Mouse (Mus musculus) heart, embryonic 13.5 days (tissue): ENCODE measurements around the gene Tgfbr3. TPM values are rescaled to one million over a fixed set of nuclear protein-coding genes. Genes with fewer than 3 reads are reported as not detected.
"Not testable (repeated sequence)": the region's sequence is repeated elsewhere in the genome, so short reads cannot be mapped to it uniquely, and the experiment has no call there.

Experiments
- ATAC-seq: fragments of 200-750 bp; cut with Nextera tagmentation; 2 replicates; pipeline ENCODE4 v1.8.0; 2017; ENCODE audit warnings: moderate TSS enrichment; ENCODE audit not compliant: insufficient number of reproducible peaks, low FRiP score, low TSS enrichment; ENCODE audit errors: extremely low read depth
- H3K27ac ChIP-seq: fragments of 300-500 bp; sonication (generic); replicated peaks from 2 replicates; pipeline ENCODE4 v1.5.1; 2015; ENCODE audit warnings: moderate library complexity, mild to moderate bottlenecking, inconsistent platforms
- H3K27me3 ChIP-seq: fragments of 300-500 bp; sonication (generic); replicated peaks from 2 replicates; pipeline ENCODE4 v1.6.1; 2015; ENCODE audit warnings: mild to moderate bottlenecking, inconsistent platforms
- H3K36me3 ChIP-seq: fragments of 300-500 bp; sonication (generic); 2 replicates; pipeline ENCODE4 v1.6.1; 2015; ENCODE audit warnings: mild to moderate bottlenecking, inconsistent platforms
- H3K4me1 ChIP-seq: fragments of 300-500 bp; sonication (generic); 2 replicates; pipeline ENCODE4 v1.6.1; 2015; ENCODE audit warnings: inconsistent platforms
- H3K4me2 ChIP-seq: fragments of 300-500 bp; sonication (generic); 2 replicates; pipeline ENCODE4 v1.6.1; 2015; ENCODE audit warnings: inconsistent platforms, mild to moderate bottlenecking, moderate library complexity
- H3K4me3 ChIP-seq: fragments of 300-500 bp; sonication (generic); 2 replicates; pipeline ENCODE4 v1.5.1; 2015; ENCODE audit warnings: moderate library complexity, mild to moderate bottlenecking, inconsistent platforms
- H3K9ac ChIP-seq: fragments of 300-500 bp; sonication (generic); 2 replicates; pipeline ENCODE4 v1.6.1; 2015; ENCODE audit warnings: inconsistent platforms, mild to moderate bottlenecking, moderate library complexity
- H3K9me3 ChIP-seq: fragments of 300-500 bp; sonication (generic); 2 replicates; pipeline ENCODE4 v1.6.1; 2016; ENCODE audit warnings: inconsistent platforms
- WGBS: fragments of 180-500 bp; shearing (Covaris S2); methylation state at CpG from one replicate; pipeline ENCODE4 v1.1.7; 2015; ENCODE audit warnings: mixed read lengths; 5-methylcytosine and 5-hydroxymethylcytosine counted together
- polyA plus RNA-seq: library from polyadenylated mRNA; unstranded; fragments of >200 nt; fragmentation: Nextera tagmentation; extraction: Ambion mirVana; gene quantifications from 2 replicates; pipeline ENCODE4 v1.2.1, GENCODE M21; 2015

Gene Tgfbr3
- polyA plus RNA-seq, 1 experiment from 2014 or later: 19.1 TPM

DNA sequence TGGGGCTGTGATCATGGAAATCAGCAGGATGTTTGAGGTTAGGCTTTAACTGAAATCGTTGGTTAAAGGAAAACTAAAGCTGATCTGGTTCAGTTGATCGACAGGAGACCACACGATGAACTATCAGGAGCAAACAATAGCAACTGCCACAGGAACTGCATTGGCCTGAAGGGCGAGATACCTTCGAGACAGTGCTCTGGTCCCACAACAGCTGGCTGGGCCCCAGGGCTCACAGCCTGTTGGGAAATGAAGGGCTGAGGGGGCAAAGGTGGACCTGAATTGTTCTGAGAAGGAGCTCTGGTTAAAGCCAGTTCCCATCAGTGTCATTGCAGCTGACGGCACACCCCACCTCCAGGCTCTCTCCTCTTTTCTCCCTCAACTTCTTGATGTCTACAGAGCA, 52.5 kb downstream of the Tgfbr3 start:
- Histone ChIP-seq H3K9me3 (no peaks in the 10 kb centered on the region), H3K4me1 (peaks cover 68% of the 10 kb centered on the region), H3K27ac (peak overlapping the region; percentile 2; the same call in 1 of the 2 replicates), H3K9ac (no peak overlapping the region), H3K27me3 (no peaks in the 10 kb centered on the region), H3K4me3 (no peak overlapping the region), H3K4me2 (no peak overlapping the region), H3K36me3 (no peaks in the 10 kb centered on the region)
- ATAC-seq: no peak
- 53% methylated on average over 6 of the region's 6 CpGs for WGBS

DNA sequence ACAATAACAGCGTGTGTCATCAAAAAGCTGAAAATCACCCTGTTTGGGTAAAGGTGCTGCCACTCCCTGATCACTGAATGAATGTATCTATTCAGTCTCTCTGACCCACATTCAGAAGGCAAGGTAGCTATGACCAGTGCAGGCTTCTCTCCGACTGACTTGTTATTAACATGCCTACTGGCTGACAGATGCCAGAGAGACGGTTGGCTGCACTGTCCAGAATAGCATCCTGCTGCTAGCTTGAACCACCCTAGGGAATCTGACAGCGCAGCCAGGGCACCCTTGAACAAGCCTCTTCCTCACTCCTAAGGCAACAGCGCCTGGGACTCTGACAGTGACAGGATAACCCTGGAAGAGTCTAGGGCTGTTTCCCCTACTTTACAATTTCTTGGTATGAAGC, 53.4 kb downstream of the Tgfbr3 start:
- Histone ChIP-seq H3K9ac (no peak overlapping the region), H3K36me3 (no peaks in the 10 kb centered on the region), H3K27ac (peak overlapping the region; percentile 2; the same call in 1 of the 2 replicates), H3K4me1 (peaks cover 72% of the 10 kb centered on the region), H3K4me2 (no peak overlapping the region), H3K9me3 (no peaks in the 10 kb centered on the region), H3K27me3 (no peaks in the 10 kb centered on the region), H3K4me3 (no peak overlapping the region)
- 65% methylated on average over 5 of the region's 5 CpGs for WGBS
- no peak for ATAC-seq

DNA sequence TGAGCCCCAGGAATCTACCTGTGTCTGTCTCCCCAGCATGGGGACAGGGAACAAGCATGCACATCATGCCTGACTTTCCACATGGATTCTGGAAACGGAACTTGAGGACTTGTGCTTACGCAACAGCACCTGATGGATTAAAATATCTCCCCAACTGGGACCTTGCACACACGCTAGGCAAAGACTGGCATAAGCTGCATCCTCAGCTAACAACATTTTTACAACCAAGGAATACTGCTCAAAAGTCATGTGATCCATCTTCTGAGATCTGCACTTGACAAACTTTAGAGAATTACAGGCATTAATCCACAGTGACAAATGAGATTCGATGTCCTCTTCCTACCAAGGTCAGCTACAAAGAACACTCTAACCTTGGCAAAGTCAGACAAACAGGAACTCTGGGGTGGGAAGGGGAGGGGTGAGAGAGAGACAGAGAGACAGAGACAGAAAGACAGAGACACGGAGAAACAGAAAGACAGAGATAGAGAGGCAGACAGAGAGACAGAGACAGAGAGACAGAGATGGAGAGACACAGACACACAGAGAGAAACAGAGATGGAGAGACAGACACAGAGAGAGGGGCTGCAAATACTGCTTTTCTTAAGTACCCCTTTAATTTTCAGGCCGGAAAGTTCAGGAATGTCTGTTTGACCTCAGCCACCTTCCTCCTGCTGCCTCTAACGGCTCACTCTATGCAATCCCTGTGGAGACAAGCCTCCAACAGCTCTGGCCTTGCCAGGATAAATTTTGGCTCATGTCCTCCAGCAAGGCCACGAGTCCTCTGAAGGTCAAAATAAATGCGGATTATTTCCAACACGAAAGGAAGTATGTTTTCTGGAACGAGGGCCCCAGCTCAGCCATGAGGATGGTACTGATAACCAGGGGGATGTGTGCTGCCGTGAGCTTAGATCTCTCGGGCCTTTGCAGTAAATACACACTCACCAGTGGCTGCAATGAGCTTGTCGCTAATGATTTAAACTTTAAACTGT, 55.8 kb downstream of the Tgfbr3 start:
- ATAC-seq: no peak
- 36% methylated on average over 14 of the region's 14 CpGs for WGBS
- Histone ChIP-seq H3K4me3 (no peak overlapping the region), H3K27ac (peak overlapping the region; percentile 78), H3K4me2 (peak overlapping the region; percentile 15), H3K27me3 (no peaks in the 10 kb centered on the region), H3K36me3 (no peaks in the 10 kb centered on the region), H3K9me3 (no peaks in the 10 kb centered on the region), H3K9ac (peak overlapping the region; percentile 63), H3K4me1 (peaks cover 77% of the 10 kb centered on the region)

- H3K36me3 ChIP-seq: peaks cover 5% of the 10 kb centered on the region; the same call in 1 of the 2 replicates
- no peak overlapping the region for H3K4me3 ChIP-seq
- H3K4me2 ChIP-seq: no peak overlapping the region
- no peaks in the 10 kb centered on the region for H3K27me3 ChIP-seq
- ATAC-seq: no peak
- WGBS: 74% methylated on average over 6 of the region's 6 CpGs
- H3K9me3 ChIP-seq: no peaks in the 10 kb centered on the region
- H3K4me1 ChIP-seq: peaks cover 51% of the 10 kb centered on the region
- no peak overlapping the region for H3K27ac ChIP-seq
- H3K9ac ChIP-seq: no peak overlapping the region
Observed at GRCm38 (mm10) chr5:107230189-107230588, 59.2 kb downstream of the Tgfbr3 start.

GRCm38 (mm10) chr5:107229037-107229436, 60.4 kb downstream of the Tgfbr3 start:
- Histone ChIP-seq H3K4me3 (no peak overlapping the region), H3K27me3 (no peaks in the 10 kb centered on the region), H3K9ac (no peak overlapping the region), H3K27ac (no peak overlapping the region), H3K36me3 (peaks cover 5% of the 10 kb centered on the region; the same call in 1 of the 2 replicates), H3K4me1 (peaks cover 48% of the 10 kb centered on the region), H3K4me2 (no peak overlapping the region), H3K9me3 (no peaks in the 10 kb centered on the region)
- no peak for ATAC-seq
- WGBS: 72% methylated on average over 9 of the region's 9 CpGs

DNA sequence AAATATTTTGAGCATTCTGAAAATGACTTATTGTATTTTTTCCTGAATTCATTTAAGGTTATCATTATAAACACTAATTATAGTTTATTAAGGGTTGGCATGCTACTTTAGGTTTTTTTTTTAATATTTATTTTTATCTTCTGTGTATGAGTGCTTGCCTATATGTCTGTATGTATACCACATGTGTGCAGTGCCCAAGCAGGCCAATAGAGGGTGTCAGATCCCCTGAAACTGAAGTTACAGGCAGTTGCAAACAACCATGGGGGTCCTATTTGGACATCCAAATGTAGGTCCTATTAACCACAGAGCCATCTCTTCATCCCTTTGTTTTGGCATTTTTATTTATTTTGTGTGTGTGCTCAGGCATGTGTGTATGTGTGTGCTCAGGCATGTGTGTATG, 61.8 kb downstream of the Tgfbr3 start:
- peaks cover 5% of the 10 kb centered on the region; the same call in 1 of the 2 replicates for H3K36me3 ChIP-seq
- no peak overlapping the region for H3K4me2 ChIP-seq
- peaks cover 49% of the 10 kb centered on the region for H3K4me1 ChIP-seq
- H3K9me3 ChIP-seq: no peaks in the 10 kb centered on the region
- H3K27me3 ChIP-seq: no peaks in the 10 kb centered on the region
- H3K27ac ChIP-seq: no peak overlapping the region
- H3K4me3 ChIP-seq: no peak overlapping the region
- H3K9ac ChIP-seq: no peak overlapping the region
- ATAC-seq: no peak

DNA sequence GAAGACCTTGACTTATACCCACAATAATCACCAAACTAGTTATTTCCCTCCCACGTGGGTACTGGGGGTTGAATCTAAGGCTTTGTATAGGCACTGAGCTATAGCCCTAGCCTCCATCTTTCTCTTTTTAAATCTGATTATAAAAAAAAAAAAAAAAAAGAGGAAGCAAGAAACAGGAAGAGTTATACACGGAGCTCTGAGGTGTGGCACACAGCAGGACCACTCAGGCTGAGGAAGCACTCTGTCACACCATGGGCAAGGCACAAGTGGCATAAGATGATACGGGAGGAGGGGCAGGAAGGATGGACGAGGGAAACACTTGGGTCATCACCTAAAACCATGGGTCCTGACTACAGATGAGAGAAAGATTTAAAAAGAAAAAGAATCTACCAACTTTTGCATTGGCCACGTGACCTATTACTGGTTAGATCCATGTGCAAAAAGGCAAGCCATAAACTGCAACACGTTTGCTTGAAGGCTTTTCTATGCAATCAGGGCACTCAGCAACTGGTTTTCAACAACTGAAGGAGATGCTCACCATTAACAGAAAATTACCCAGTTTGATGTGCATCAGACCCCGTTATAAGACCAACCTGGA, 64.5 kb downstream of the Tgfbr3 start:
- Histone ChIP-seq H3K4me3 (no peak overlapping the region), H3K4me1 (peaks cover 58% of the 10 kb centered on the region), H3K9me3 (no peaks in the 10 kb centered on the region), H3K36me3 (peaks cover 5% of the 10 kb centered on the region; the same call in 1 of the 2 replicates), H3K27ac (no peak overlapping the region), H3K27me3 (no peaks in the 10 kb centered on the region), H3K9ac (no peak overlapping the region), H3K4me2 (no peak overlapping the region)
- ATAC-seq: no peak
- WGBS: 69% methylated on average over 7 of the region's 7 CpGs

- 20% methylated on average over 5 of the region's 5 CpGs for WGBS
Observed at GRCm38 (mm10) chr5:107224151-107224550, 65.3 kb downstream of the Tgfbr3 start.

GRCm38 (mm10) chr5:107223483-107223882, 65.9 kb downstream of the Tgfbr3 start:
- ATAC-seq, H3K9ac ChIP-seq, H3K9me3 ChIP-seq, H3K27me3 ChIP-seq, H3K36me3 ChIP-seq, H3K4me3 ChIP-seq, H3K27ac ChIP-seq, H3K4me2 ChIP-seq: not testable (repeated sequence)
- 78% methylated on average over 2 of the region's 2 CpGs for WGBS
- peaks cover 53% of the 10 kb centered on the region for H3K4me1 ChIP-seq

More at GRCm38 (mm10) chr5:107224151-107224550, 65.3 kb downstream of the Tgfbr3 start:
- peak overlapping the region; percentile 38; the same call in 1 of the 2 replicates for H3K9ac ChIP-seq
- H3K27ac ChIP-seq: 0 out of 2 replicates have a peak overlapping the region, but pooled peaks have one; percentile 28
- no peaks in the 10 kb centered on the region for H3K27me3 ChIP-seq
- H3K4me3 ChIP-seq: no peak overlapping the region
- no peaks in the 10 kb centered on the region for H3K9me3 ChIP-seq
- no peak for ATAC-seq
- H3K4me2 ChIP-seq: no peak overlapping the region
- peaks cover 56% of the 10 kb centered on the region for H3K4me1 ChIP-seq
- H3K36me3 ChIP-seq: peaks cover 5% of the 10 kb centered on the region; the same call in 1 of the 2 replicates

GRCm38 (mm10) chr5:107223029-107223428, 66.4 kb downstream of the Tgfbr3 start:
- Histone ChIP-seq H3K36me3 (peaks cover 5% of the 10 kb centered on the region; the same call in 1 of the 2 replicates), H3K27me3 (no peaks in the 10 kb centered on the region), H3K4me1 (peaks cover 53% of the 10 kb centered on the region), H3K4me3 (no peak overlapping the region), H3K27ac (peak overlapping the region; percentile 20; the same call in 1 of the 2 replicates), H3K9me3 (no peaks in the 10 kb centered on the region), H3K9ac (no peak overlapping the region), H3K4me2 (no peak overlapping the region)
- 71% methylated on average over 9 of the region's 9 CpGs for WGBS
- ATAC-seq: no peak

- Histone ChIP-seq H3K4me2 (no peak overlapping the region), H3K27ac (peak overlapping the region; percentile 20; the same call in 1 of the 2 replicates), H3K27me3 (no peaks in the 10 kb centered on the region), H3K9ac (no peak overlapping the region), H3K9me3 (no peaks in the 10 kb centered on the region), H3K36me3 (peaks cover 1% of the 10 kb centered on the region; the same call in 1 of the 2 replicates), H3K4me3 (no peak overlapping the region), H3K4me1 (peaks cover 57% of the 10 kb centered on the region)
- WGBS: 83% methylated on average over 1 of the region's 1 CpGs
- ATAC-seq: no peak
Observed at GRCm38 (mm10) chr5:107222670-107223005, 66.8 kb downstream of the Tgfbr3 start.
